Mouse (Mus musculus) neural tube, embryonic 12.5 days (tissue): Measurements from ENCODE around the gene Endov. TPM values are rescaled to one million over a fixed set of nuclear protein-coding genes. Genes with fewer than 3 reads are reported as not detected.

Source experiments
- ATAC-seq: fragments of 200-750 bp; cut with Nextera tagmentation; 2 replicates; pipeline ENCODE4 v1.8.0; 2017; ENCODE audit warnings: low read depth, mild to moderate bottlenecking, moderate TSS enrichment, moderate library complexity; ENCODE audit not compliant: low FRiP score
- H3K27ac ChIP-seq: fragments of 300-500 bp; sonication (generic); 2 replicates; pipeline ENCODE4 v1.5.1; 2016
- H3K27me3 ChIP-seq: fragments of 300-500 bp; sonication (generic); replicated peaks from 2 replicates; pipeline ENCODE4 v1.6.1; 2016; ENCODE audit warnings: mild to moderate bottlenecking
- H3K36me3 ChIP-seq: fragments of 300-500 bp; sonication (generic); 2 replicates; pipeline ENCODE4 v1.6.1; 2016; ENCODE audit warnings: mild to moderate bottlenecking
- H3K4me1 ChIP-seq: fragments of 300-500 bp; sonication (generic); 2 replicates; pipeline ENCODE4 v1.6.1; 2016
- H3K4me2 ChIP-seq: fragments of 300-500 bp; sonication (generic); replicated peaks from 2 replicates; pipeline ENCODE4 v1.6.1; 2016; ENCODE audit warnings: mild to moderate bottlenecking
- H3K4me3 ChIP-seq: fragments of 300-500 bp; sonication (generic); 2 replicates; pipeline ENCODE4 v1.5.1; 2016
- H3K9ac ChIP-seq: fragments of 300-500 bp; sonication (generic); 2 replicates; pipeline ENCODE4 v1.6.1; 2016; ENCODE audit warnings: mild to moderate bottlenecking
- H3K9me3 ChIP-seq: fragments of 300-500 bp; sonication (generic); 2 replicates; pipeline ENCODE4 v1.6.1; 2016; ENCODE audit warnings: mild to moderate bottlenecking
- WGBS: fragments of 180-500 bp; shearing (Covaris S2); methylation state at CpG from one replicate; pipeline ENCODE4 v1.1.7; 2016; 5-methylcytosine and 5-hydroxymethylcytosine counted together
- polyA plus RNA-seq: library from polyadenylated mRNA; unstranded; fragments of >200 nt; fragmentation: Nextera tagmentation; extraction: Ambion mirVana; gene quantifications from 2 replicates; pipeline ENCODE4 v1.2.1, GENCODE M21; 2016

Endov gene
- 24.0 and 26.1 TPM in 2 replicates for polyA plus RNA-seq

DNA sequence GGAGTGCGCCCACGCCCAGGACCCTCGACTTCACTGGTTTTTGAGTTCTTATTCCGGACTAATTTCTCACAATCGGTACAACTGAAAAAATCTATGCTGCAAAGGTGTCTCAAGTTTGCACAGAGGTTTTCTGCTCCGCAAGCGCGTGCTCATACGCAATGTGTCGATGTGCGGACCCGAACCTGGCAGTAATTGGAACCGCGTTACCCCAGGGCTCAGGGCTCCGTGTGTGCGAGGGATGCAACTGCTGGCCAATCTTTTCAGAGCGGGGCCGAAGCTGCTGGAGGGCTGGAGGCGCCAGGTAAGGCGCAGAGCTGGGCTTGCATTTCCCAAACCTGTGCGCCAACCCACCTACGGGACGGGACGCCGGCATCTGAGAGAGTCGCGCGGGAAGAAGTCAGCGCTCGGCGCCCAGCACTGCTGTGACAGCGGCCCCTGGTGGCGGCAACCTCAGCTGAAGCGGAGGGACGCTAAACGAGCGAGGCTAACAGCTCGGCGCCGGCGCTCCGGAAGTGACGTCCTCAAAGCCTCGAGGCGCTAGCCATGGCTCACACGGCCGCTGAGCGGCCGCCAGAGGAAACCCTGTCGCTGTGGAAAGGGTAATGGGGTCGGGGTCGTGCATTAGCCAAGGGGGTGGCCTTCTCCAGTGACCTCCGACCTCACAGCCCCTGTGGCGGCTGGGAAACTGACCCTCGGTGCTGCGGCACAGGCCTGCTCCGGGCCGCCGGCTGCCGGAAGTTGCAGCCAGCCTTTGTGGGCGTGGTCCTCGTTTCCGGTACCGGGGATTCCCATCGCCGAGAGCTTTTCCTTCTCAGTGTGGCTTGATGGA lies at the start of gene Endov:
Gene Endov, plus strand, starts transcription at position 487 of the 829 bp plus-strand sequence.
- peak; percentile 92 for ATAC-seq
- 1% methylated on average over 66 of the region's 66 CpGs for WGBS
- Histone ChIP-seq H3K36me3 (peaks cover 3% of the 10 kb centered on the region; the same call in 1 of the 2 replicates), H3K4me1 (peaks cover 22% of the 10 kb centered on the region), H3K27me3 (no peaks in the 10 kb centered on the region), H3K4me2 (peak within 1 kb of the TSS; percentile 86), H3K4me3 (peak within 1 kb of the TSS; percentile 76), H3K27ac (peak within 1 kb of the TSS; percentile 77), H3K9ac (peak within 1 kb of the TSS; percentile 88), H3K9me3 (no peaks in the 10 kb centered on the region)

DNA sequence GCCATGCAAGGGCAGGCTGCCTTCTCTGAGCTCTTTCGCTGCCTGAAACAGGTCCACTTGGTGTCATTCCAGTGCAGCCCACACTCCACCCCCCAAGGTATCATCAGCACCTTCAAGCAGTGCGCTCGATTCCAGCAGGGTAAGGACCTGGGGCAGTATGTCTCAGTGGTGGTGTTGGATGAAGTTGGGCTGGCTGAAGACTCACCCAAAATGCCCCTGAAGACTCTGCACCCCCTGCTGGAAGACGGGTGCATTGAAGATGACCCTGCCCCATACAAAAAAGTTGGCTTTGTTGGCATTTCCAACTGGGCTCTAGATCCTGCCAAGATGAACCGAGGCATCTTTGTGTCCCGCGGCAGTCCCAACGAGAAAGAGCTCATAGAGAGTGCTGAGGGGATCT lies 48.9 kb upstream of the Endov start:
- Histone ChIP-seq H3K27ac (no peak overlapping the region), H3K4me2 (no peak overlapping the region), H3K9me3 (no peaks in the 10 kb centered on the region), H3K4me3 (no peak overlapping the region), H3K9ac (no peak overlapping the region), H3K4me1 (no peaks in the 10 kb centered on the region), H3K27me3 (no peaks in the 10 kb centered on the region), H3K36me3 (no peaks in the 10 kb centered on the region)
- no peak for ATAC-seq
- WGBS: 90% methylated on average over 8 of the region's 8 CpGs

- no peaks in the 10 kb centered on the region for H3K4me1 ChIP-seq
- no peak overlapping the region for H3K9ac ChIP-seq
- no peak overlapping the region for H3K4me3 ChIP-seq
- no peak for ATAC-seq
- H3K27me3 ChIP-seq: no peaks in the 10 kb centered on the region
- H3K36me3 ChIP-seq: no peaks in the 10 kb centered on the region
- WGBS: 96% methylated on average over 9 of the region's 9 CpGs
- no peak overlapping the region for H3K27ac ChIP-seq
- H3K9me3 ChIP-seq: no peaks in the 10 kb centered on the region
- H3K4me2 ChIP-seq: no peak overlapping the region
Measured at GRCm38 (mm10) chr11:119443442-119443841, 47.7 kb upstream of the Endov start.

DNA sequence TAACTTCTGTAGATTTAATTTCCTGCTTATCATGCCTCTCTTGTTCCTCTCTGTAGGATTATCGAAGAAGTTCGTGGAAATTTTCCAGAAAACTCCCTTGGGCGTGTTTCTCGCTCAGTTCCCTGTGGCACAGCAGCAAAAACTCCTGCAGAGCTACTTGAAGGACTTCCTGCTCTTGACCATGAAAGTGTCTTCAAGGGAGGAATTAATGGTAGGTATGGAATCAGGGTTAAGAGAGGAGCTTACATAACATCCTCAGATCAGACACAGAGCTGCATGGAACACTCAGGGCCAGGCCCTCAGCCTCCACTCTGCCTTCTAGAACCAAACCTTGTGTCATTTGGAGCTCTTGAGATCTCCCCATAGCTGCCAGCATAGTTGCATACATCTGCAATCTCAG lies 35.0 kb upstream of the Endov start:
- Histone ChIP-seq H3K36me3 (no peaks in the 10 kb centered on the region), H3K27me3 (no peaks in the 10 kb centered on the region), H3K4me2 (no peak overlapping the region), H3K9me3 (no peaks in the 10 kb centered on the region), H3K4me1 (no peaks in the 10 kb centered on the region), H3K4me3 (no peak overlapping the region), H3K27ac (no peak overlapping the region), H3K9ac (no peak overlapping the region)
- no peak for ATAC-seq
- 87% methylated on average over 4 of the region's 4 CpGs for WGBS

GRCm38 (mm10) chr11:119477876-119478275 lies 13.3 kb upstream of the Endov start:
- WGBS: 91% methylated on average over 4 of the region's 4 CpGs
- Histone ChIP-seq H3K36me3 (no peaks in the 10 kb centered on the region), H3K4me3 (no peak overlapping the region), H3K9me3 (no peaks in the 10 kb centered on the region), H3K4me2 (no peak overlapping the region), H3K27ac (no peak overlapping the region), H3K27me3 (no peaks in the 10 kb centered on the region), H3K4me1 (no peaks in the 10 kb centered on the region), H3K9ac (no peak overlapping the region)
- no peak for ATAC-seq

DNA sequence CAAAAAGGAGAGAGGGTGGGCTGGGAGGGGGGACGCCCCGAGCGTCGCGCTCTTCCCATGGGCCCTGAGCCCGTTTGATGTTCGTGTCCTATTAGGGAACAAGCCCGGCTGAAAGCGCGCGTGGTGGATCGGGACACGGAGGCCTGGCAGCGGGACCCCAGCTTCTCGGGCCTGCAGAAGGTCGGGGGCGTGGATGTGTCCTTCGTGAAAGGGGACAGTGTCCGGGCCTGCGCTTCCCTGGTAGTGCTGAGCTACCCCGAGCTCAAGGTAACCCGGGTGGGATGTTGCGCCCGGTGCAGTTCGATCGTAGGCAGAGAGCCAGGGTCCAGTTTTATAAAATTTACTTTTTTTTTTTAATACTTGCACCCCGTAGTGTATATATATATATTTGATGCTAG lies 542 bp downstream of the Endov start:
- peak overlapping the region; percentile 88 for H3K9ac ChIP-seq
- peaks cover 3% of the 10 kb centered on the region; the same call in 1 of the 2 replicates for H3K36me3 ChIP-seq
- peak overlapping the region; percentile 86 for H3K4me2 ChIP-seq
- 6% methylated on average over 27 of the region's 27 CpGs for WGBS
- no peak; the same call in 1 of the 2 replicates for ATAC-seq
- H3K4me3 ChIP-seq: peak overlapping the region; percentile 76
- H3K9me3 ChIP-seq: no peaks in the 10 kb centered on the region
- H3K27me3 ChIP-seq: no peaks in the 10 kb centered on the region
- H3K27ac ChIP-seq: peak overlapping the region; percentile 77; the same call in 1 of the 2 replicates
- peaks cover 22% of the 10 kb centered on the region for H3K4me1 ChIP-seq

DNA sequence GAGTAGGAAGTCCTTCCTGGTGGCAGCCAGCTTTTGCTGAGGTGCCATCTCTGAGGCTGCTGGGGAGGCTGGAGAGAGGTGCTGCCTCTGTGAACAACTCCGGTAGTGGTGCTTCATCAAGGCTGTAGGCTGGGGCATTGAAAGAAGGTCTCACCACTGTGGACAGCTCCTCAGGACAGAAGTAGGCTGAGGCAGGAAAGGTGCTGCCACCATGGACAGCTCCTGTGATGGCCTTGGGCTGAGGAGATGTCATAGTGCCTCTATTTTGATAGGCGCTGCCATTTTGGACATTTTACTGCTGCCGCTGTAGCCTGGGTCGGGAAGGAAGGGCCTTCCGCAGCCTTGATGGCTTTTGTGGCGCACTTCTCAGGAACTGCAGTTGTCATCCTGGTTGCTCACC lies 1.7 kb downstream of the Endov start:
- Histone ChIP-seq H3K4me1 (peaks cover 22% of the 10 kb centered on the region), H3K4me3 (no peak overlapping the region; the same call in 1 of the 2 replicates), H3K9me3 (no peaks in the 10 kb centered on the region), H3K9ac (0 out of 2 replicates have a peak overlapping the region, but pooled peaks have one; percentile 23), H3K27me3 (no peaks in the 10 kb centered on the region), H3K36me3 (peaks cover 5% of the 10 kb centered on the region; the same call in 1 of the 2 replicates), H3K27ac (no peak overlapping the region), H3K4me2 (peak overlapping the region; percentile 86)
- WGBS: 91% methylated on average over 6 of the region's 6 CpGs
- no peak for ATAC-seq

- H3K4me3 ChIP-seq: no peak overlapping the region
- H3K9me3 ChIP-seq: no peaks in the 10 kb centered on the region
- ATAC-seq: no peak
- H3K9ac ChIP-seq: no peak overlapping the region
- H3K36me3 ChIP-seq: peaks cover 5% of the 10 kb centered on the region; the same call in 1 of the 2 replicates
- no peaks in the 10 kb centered on the region for H3K27me3 ChIP-seq
- H3K4me2 ChIP-seq: no peak overlapping the region
- H3K4me1 ChIP-seq: peaks cover 22% of the 10 kb centered on the region
- 84% methylated on average over 4 of the region's 4 CpGs for WGBS
- no peak overlapping the region for H3K27ac ChIP-seq
Measured at GRCm38 (mm10) chr11:119493516-119493915, 2.4 kb downstream of the Endov start.

DNA sequence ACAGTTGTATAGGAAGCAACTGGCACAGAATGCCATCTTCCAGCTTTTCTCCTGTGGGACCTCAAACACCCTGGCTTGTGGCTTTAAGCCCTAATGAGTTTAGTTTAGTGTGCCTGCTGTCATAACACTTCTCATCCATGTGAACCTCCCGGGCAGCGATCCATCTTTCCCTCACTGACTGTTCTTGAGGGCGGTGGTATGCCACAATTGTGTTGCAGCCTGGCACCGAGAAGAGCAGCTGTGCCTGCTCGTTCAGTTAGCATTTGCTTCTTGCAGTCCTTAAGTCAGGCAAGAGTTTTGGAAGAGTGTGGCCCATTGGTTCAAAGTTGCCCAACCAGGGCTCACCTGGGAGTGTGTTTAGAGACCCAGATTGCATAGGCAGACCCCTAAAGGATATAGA lies 5.0 kb downstream of the Endov start:
- no peak overlapping the region for H3K4me3 ChIP-seq
- H3K36me3 ChIP-seq: peaks cover 26% of the 10 kb centered on the region
- no peak overlapping the region for H3K9ac ChIP-seq
- H3K27ac ChIP-seq: no peak overlapping the region
- 96% methylated on average over 5 of the region's 5 CpGs for WGBS
- H3K27me3 ChIP-seq: no peaks in the 10 kb centered on the region
- H3K9me3 ChIP-seq: no peaks in the 10 kb centered on the region
- H3K4me1 ChIP-seq: peaks cover 22% of the 10 kb centered on the region
- ATAC-seq: no peak
- no peak overlapping the region for H3K4me2 ChIP-seq

GRCm38 (mm10) chr11:119497451-119497850 lies 6.3 kb downstream of the Endov start:
- Histone ChIP-seq H3K27me3 (no peaks in the 10 kb centered on the region), H3K27ac (no peak overlapping the region), H3K4me2 (no peak overlapping the region), H3K9ac (no peak overlapping the region), H3K4me1 (peaks cover 16% of the 10 kb centered on the region), H3K36me3 (peaks cover 37% of the 10 kb centered on the region), H3K9me3 (no peaks in the 10 kb centered on the region), H3K4me3 (no peak overlapping the region)
- 73% methylated on average over 4 of the region's 4 CpGs for WGBS
- no peak for ATAC-seq

DNA sequence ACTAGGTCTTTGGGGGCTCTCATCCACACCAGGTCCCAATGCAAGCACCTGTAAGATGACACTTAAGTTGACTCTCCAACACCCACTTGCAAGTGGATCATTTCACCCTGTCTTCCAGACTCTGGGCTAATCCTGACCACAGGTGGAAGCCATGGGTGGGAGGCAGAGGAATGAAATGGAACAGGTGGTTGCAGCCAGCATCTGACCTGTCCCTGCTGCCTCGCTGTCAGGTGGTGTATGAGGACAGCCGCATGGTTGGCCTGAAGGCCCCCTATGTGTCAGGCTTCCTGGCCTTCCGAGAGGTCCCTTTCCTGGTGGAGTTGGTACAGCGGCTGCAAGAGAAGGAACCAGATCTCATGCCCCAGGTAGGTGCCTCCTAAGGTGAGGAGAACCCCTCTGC lies 8.2 kb downstream of the Endov start:
- 93% methylated on average over 4 of the region's 4 CpGs for WGBS

GRCm38 (mm10) chr11:119500011-119500410 lies 8.9 kb downstream of the Endov start:
- Histone ChIP-seq H3K27ac (no peak overlapping the region), H3K4me3 (no peak overlapping the region), H3K9me3 (no peaks in the 10 kb centered on the region), H3K36me3 (peaks cover 60% of the 10 kb centered on the region), H3K27me3 (no peaks in the 10 kb centered on the region), H3K4me2 (no peak overlapping the region), H3K9ac (no peak overlapping the region), H3K4me1 (peaks cover 3% of the 10 kb centered on the region; the same call in 1 of the 2 replicates)
- WGBS: 85% methylated on average over 2 of the region's 2 CpGs
- ATAC-seq: no peak

More for the DNA sequence above, 8.2 kb downstream of the Endov start:
- Histone ChIP-seq H3K27me3 (no peaks in the 10 kb centered on the region), H3K9me3 (no peaks in the 10 kb centered on the region), H3K27ac (no peak overlapping the region), H3K4me3 (no peak overlapping the region), H3K4me1 (peaks cover 3% of the 10 kb centered on the region; the same call in 1 of the 2 replicates), H3K36me3 (peaks cover 53% of the 10 kb centered on the region), H3K9ac (no peak overlapping the region), H3K4me2 (no peak overlapping the region)
- no peak for ATAC-seq
